Mouse (Mus musculus): ENCODE results near the gene AC131692.1. TPM values are rescaled to one million over a fixed set of nuclear protein-coding genes. Genes with fewer than 3 reads are reported as not detected.
"Not testable (repeated sequence)": the region's sequence is repeated elsewhere in the genome, so short reads cannot be mapped to it uniquely, and the experiment has no call there.

Gene AC131692.1
- polyA plus RNA-seq, 1 experiment from 2014 or later: 0.62 TPM

DNA sequence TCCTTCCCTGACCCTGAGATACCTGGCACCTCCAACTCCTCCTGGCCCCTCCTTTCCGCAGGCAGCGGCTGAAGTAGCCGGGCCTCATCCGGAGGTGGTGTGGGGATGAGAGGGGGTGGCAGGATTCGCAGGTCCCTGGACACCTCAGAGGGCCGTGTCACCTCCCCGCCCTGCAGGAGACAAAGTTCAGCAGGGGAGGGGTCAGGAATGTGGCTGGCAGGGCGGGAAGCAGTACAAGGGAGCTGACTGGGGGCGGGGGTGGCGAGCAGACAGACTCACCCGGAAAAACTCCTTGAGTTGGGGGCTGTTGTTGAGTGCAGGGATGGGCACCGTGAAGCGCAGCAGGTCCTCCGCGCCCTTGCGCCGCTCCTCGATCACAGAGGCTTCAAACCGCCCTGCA, 27.5 kb downstream of the AC131692.1 start:
- H3K27ac ChIP-seq (ENCODE audit: low read depth, low read length): no peak overlapping the region
- 37% methylated on average over 19 of the region's 19 CpGs for WGBS
- ATAC-seq (ENCODE audit: low FRiP score) (no peak), DNase-seq (ENCODE audit: low spot score) (no peak)
- no peaks in the 10 kb centered on the region for H3K9me3 ChIP-seq (ENCODE audit: control insufficient read depth, low read length)
- H3K27me3 ChIP-seq (ENCODE audit: control insufficient read depth, insufficient read depth, low read length): no peaks in the 10 kb centered on the region
- no peak overlapping the region for H3K4me2 ChIP-seq (replicated peaks; ENCODE audit: low read depth, low read length)
- H3K4me1 ChIP-seq (replicated peaks; ENCODE audit: control insufficient read depth, insufficient read depth, low read length): peaks cover 9% of the 10 kb centered on the region
- H3K36me3 ChIP-seq (ENCODE audit: control insufficient read depth, insufficient read depth, low read length): no peaks in the 10 kb centered on the region; the same call in 1 of the 2 replicates
- H3K4me3 ChIP-seq (ENCODE audit: low read depth, low read length): no peak overlapping the region
- no peak overlapping the region for H3K9ac ChIP-seq (ENCODE audit: low read depth, low read length)

DNA sequence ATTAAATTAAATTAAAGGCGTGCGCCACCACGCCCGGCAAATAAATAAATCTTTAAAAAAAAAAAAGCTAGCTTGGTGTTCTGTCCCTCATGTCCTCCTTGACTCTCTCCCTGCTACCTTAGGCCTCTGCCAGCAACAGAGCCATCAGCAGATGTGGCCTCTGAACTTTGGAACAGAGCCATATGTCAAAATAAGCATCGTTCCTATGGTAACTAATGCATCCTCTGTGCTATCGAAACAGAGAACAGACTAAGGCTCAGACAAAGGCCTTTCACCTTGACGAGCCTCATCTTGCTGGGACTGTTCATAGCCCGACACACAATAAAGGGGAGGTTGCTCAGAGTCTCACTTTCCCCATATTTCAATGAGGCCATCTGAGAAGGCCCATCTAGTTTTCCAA, 29.1 kb downstream of the AC131692.1 start:
- Histone ChIP-seq H3K9ac (ENCODE audit: low read depth, low read length) (no peak overlapping the region), H3K4me3 (ENCODE audit: low read depth, low read length) (no peak overlapping the region), H3K4me1 (replicated peaks; ENCODE audit: control insufficient read depth, insufficient read depth, low read length) (peaks cover 4% of the 10 kb centered on the region; the same call in 1 of the 2 replicates), H3K4me2 (replicated peaks; ENCODE audit: low read depth, low read length) (no peak overlapping the region), H3K36me3 (ENCODE audit: control insufficient read depth, insufficient read depth, low read length) (no peaks in the 10 kb centered on the region), H3K27ac (ENCODE audit: low read depth, low read length) (peak overlapping the region; percentile 36; the same call in 1 of the 2 replicates), H3K9me3 (ENCODE audit: control insufficient read depth, low read length) (no peaks in the 10 kb centered on the region), H3K27me3 (ENCODE audit: control insufficient read depth, insufficient read depth, low read length) (no peaks in the 10 kb centered on the region)
- no peak for ATAC-seq (ENCODE audit: low FRiP score)
- WGBS: 68% methylated on average over 8 of the region's 8 CpGs
- DNase-seq (ENCODE audit: low spot score): peak; percentile 36

DNA sequence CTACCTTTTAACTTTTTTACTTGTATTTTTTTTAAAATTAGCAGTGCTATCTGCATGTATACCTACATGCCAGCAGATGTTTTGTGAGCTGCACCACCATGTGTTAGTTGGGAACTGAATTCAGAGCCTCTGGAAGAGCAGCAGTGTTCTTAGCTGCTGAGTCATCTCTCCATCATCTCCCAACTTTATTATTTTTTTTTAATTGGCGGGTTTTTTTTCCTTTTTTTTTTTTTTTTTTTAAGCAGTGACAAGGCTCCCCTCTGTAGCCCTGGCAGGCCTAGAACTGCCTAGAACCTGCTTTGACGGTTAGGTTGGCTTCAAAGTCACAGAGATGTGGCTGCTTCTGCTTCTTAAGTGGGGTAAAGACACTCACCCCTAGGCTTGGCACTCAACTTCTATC, 30.7 kb downstream of the AC131692.1 start:
- Histone ChIP-seq H3K9me3 (ENCODE audit: control insufficient read depth, low read length) (no peaks in the 10 kb centered on the region), H3K27ac (ENCODE audit: low read depth, low read length) (no peak overlapping the region), H3K9ac (ENCODE audit: low read depth, low read length) (no peak overlapping the region), H3K27me3 (ENCODE audit: control insufficient read depth, insufficient read depth, low read length) (no peaks in the 10 kb centered on the region), H3K4me2 (replicated peaks; ENCODE audit: low read depth, low read length) (no peak overlapping the region), H3K4me3 (ENCODE audit: low read depth, low read length) (no peak overlapping the region), H3K36me3 (ENCODE audit: control insufficient read depth, insufficient read depth, low read length) (no peaks in the 10 kb centered on the region), H3K4me1 (replicated peaks; ENCODE audit: control insufficient read depth, insufficient read depth, low read length) (no peaks in the 10 kb centered on the region)
- 84% methylated on average over 2 of the region's 2 CpGs for WGBS
- ATAC-seq (ENCODE audit: low FRiP score) (no peak), DNase-seq (ENCODE audit: low spot score) (no peak)

DNA sequence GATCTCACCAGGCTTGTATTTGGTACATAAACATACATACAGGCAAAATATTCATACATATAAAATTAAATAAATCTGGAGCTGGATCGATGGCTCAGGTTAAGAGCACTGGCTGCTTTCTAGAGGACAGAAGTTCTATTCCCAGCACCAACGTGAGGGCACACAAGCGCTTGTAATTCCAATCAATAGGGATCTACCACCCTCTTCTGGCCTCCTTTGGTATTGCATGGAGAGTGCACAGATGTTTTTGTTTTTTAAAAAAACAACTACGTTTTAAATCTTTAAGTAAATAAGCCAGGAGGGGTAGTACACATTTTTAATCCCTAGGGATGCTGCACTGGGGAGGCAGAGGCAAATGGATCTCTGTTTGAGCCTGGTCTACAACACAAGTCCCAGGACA, 32.1 kb downstream of the AC131692.1 start:
- no peak overlapping the region for H3K4me2 ChIP-seq (replicated peaks; ENCODE audit: low read depth, low read length)
- no peak overlapping the region for H3K27ac ChIP-seq (ENCODE audit: low read depth, low read length)
- no peak overlapping the region for H3K9ac ChIP-seq (ENCODE audit: low read depth, low read length)
- ATAC-seq (ENCODE audit: low FRiP score): no peak
- no peaks in the 10 kb centered on the region for H3K36me3 ChIP-seq (ENCODE audit: control insufficient read depth, insufficient read depth, low read length)
- H3K9me3 ChIP-seq (ENCODE audit: control insufficient read depth, low read length): no peaks in the 10 kb centered on the region
- no peak overlapping the region for H3K4me3 ChIP-seq (ENCODE audit: low read depth, low read length)
- DNase-seq (ENCODE audit: low spot score): peak; percentile 72
- WGBS: 25% methylated on average over 4 of the region's 4 CpGs
- H3K27me3 ChIP-seq (ENCODE audit: control insufficient read depth, insufficient read depth, low read length): no peaks in the 10 kb centered on the region
- no peaks in the 10 kb centered on the region for H3K4me1 ChIP-seq (replicated peaks; ENCODE audit: control insufficient read depth, insufficient read depth, low read length)

DNA sequence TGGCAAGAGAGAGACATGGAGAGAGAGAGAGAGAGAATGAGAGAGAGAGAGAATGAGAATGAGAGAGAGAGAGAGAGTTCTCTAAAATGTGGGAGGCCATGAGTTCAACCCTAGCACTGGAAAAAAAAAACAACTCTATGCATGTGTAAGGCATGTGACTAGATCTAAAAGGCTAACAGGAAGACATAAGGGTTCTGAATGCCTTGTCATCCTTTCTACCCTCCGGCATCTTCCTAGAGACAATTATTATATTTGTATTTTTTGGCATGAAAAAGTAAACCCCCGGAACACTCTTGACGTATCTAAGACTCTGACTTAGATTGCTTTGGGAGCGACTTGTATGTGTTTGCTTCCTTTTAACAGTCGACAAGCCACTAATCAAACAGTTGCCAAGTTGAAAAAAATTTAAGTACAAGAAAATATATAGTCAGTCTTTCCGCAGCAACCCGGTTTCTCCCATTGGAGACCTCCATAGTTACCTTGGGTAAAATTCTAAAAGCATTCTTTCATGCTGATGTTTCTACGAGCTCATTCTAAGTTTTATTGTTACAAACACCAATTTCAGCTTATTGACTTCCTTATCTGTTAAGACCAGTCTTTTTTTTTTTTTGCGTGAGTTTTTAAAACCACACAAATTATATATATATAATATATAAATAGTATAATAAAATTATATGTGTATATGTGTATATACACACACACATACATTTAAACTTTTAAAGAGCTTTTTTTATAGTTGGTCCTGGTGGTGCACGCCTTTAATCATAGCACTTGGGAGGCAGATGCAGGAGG, 32.8 kb downstream of the AC131692.1 start:
- peak overlapping the region; percentile 45 for H3K4me3 ChIP-seq (ENCODE audit: low read depth, low read length)
- H3K27me3 ChIP-seq (ENCODE audit: control insufficient read depth, insufficient read depth, low read length): no peaks in the 10 kb centered on the region
- H3K4me2 ChIP-seq (replicated peaks; ENCODE audit: low read depth, low read length): peak overlapping the region; percentile 47
- WGBS: 75% methylated on average over 10 of the region's 10 CpGs
- H3K36me3 ChIP-seq (ENCODE audit: control insufficient read depth, insufficient read depth, low read length): no peaks in the 10 kb centered on the region
- DNase-seq (ENCODE audit: low spot score): no peak
- H3K4me1 ChIP-seq (replicated peaks; ENCODE audit: control insufficient read depth, insufficient read depth, low read length): no peaks in the 10 kb centered on the region
- no peak overlapping the region for H3K27ac ChIP-seq (ENCODE audit: low read depth, low read length)
- ATAC-seq (ENCODE audit: low FRiP score): no peak
- H3K9ac ChIP-seq (ENCODE audit: low read depth, low read length): no peak overlapping the region; the same call in 1 of the 2 replicates
- no peaks in the 10 kb centered on the region for H3K9me3 ChIP-seq (ENCODE audit: control insufficient read depth, low read length)

DNA sequence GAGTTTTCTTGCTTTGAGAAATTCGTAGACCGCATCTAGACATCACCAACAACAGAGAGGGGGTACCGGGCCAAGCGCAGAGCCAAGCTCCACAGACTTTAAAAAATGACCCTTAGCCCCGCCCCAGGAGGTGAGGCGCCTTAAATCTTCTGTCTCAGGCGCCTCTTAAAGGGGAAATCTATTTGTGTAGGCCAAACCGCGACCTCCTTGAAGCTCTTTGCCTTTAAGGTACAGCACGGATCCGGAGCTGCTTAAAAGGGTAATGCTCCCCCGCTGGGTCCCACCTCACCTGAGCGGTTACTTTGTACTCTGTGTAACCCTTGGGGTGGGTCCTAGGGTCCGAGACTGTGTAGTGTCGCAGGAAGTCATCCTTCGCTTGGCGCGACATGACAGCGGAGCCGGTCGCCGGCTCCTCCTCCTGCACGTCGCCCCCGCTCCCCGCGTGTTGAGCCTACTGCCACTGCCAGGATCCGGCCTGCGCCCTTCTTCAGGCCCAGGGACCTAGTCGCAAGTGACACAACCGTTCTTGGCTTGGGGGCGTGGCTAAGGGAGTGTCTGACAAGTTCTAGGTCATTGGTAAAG, 33.6 kb downstream of the AC131692.1 start, which contains the start of gene Snx15:
Snx15 (minus strand) TSS at position 545 of the 582 bp plus-strand sequence.
- Histone ChIP-seq H3K9me3 (ENCODE audit: control insufficient read depth, low read length) (no peaks in the 10 kb centered on the region), H3K4me1 (replicated peaks; ENCODE audit: control insufficient read depth, insufficient read depth, low read length) (no peaks in the 10 kb centered on the region), H3K9ac (ENCODE audit: low read depth, low read length) (peak within 1 kb of the TSS; percentile 61), H3K4me3 (ENCODE audit: low read depth, low read length) (peak within 1 kb of the TSS; percentile 45), H3K27ac (ENCODE audit: low read depth, low read length) (peak within 1 kb of the TSS; percentile 74; the same call in 1 of the 2 replicates), H3K27me3 (ENCODE audit: control insufficient read depth, insufficient read depth, low read length) (no peaks in the 10 kb centered on the region), H3K36me3 (ENCODE audit: control insufficient read depth, insufficient read depth, low read length) (no peaks in the 10 kb centered on the region), H3K4me2 (replicated peaks; ENCODE audit: low read depth, low read length) (peak within 1 kb of the TSS; percentile 47)
- DNase-seq (ENCODE audit: low spot score) (peak; percentile 92), ATAC-seq (ENCODE audit: low FRiP score) (peak; percentile 92)
- under 1% methylated on average over 32 of the region's 32 CpGs for WGBS

DNA sequence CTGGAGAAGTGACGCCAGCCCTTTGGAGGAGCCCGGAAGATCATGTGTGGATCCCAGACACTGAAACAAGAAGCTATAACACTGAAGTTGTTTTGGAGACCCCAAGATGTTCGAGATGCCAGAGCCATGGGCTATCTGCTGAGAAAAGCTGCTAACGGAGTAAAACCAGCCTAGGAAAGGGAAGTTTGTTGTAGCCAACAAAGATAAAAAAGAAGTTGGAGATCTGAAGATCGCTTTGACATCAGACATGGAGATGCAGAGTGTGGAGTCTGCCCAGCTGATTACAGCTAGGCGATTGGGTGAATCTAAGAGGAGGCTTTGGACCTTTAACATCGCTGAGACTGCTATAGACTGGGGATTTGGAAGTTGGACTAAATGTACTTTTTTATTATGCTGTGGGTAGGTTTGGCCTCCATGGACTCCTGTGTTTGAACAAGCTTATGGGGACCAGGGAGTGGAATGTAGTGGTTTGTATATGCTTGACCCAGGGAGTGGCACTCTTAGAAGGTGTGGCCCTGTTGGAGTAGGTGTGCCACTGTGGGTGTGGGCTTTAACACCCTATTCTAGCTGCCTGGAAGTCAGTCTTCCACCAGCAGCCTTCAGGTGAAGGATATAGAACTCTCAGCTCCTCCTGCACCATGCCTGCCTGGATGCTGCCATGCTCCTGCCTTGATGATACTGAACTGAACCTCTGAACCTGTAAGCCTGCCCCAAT, 36.4 kb downstream of the AC131692.1 start:
- not testable (repeated sequence) for DNase-seq (ENCODE audit: low spot score); H3K27ac ChIP-seq (ENCODE audit: low read depth, low read length); H3K4me2 ChIP-seq (replicated peaks; ENCODE audit: low read depth, low read length); H3K4me1 ChIP-seq (replicated peaks; ENCODE audit: control insufficient read depth, insufficient read depth, low read length); H3K9ac ChIP-seq (ENCODE audit: low read depth, low read length); H3K9me3 ChIP-seq (ENCODE audit: control insufficient read depth, low read length); H3K27me3 ChIP-seq (ENCODE audit: control insufficient read depth, insufficient read depth, low read length); ATAC-seq (ENCODE audit: low FRiP score); H3K36me3 ChIP-seq (ENCODE audit: control insufficient read depth, insufficient read depth, low read length); H3K4me3 ChIP-seq (ENCODE audit: low read depth, low read length)
- WGBS: 83% methylated on average over 7 of the region's 7 CpGs

DNA sequence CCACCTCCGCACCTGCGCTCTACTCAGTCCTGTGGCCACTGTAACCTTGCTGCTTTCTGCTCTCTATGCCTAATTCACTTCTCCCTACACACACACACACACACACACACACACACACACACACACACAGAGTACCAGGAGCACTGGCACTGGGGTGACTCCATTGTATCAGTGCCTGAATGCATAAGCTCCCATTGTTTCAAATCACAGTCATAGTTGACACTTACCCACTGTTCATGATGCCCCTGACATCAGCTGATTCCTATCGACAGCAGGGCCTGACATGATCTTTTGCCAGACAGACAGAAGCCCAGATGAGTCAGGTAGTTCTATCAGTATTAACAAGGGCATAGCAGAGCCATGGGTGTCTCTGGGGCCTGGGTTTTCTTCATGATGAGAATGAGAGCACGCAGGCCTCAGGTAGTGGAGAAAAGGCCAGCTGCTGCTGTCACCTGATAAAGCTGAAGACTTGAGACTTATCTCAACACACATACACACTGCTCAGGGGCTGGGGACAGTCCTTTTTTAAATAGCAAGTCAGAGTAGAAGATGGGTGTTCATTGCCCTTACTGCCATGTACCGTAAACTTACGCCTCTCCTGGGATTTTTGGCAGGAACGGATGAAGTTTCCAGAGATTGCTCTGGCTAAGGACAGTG, 38.1 kb downstream of the AC131692.1 start:
- H3K27ac ChIP-seq (ENCODE audit: low read depth, low read length): no peak overlapping the region
- no peaks in the 10 kb centered on the region for H3K27me3 ChIP-seq (ENCODE audit: control insufficient read depth, insufficient read depth, low read length)
- H3K9me3 ChIP-seq (ENCODE audit: control insufficient read depth, low read length): no peaks in the 10 kb centered on the region
- no peaks in the 10 kb centered on the region for H3K36me3 ChIP-seq (ENCODE audit: control insufficient read depth, insufficient read depth, low read length)
- no peak overlapping the region for H3K9ac ChIP-seq (ENCODE audit: low read depth, low read length)
- H3K4me3 ChIP-seq (ENCODE audit: low read depth, low read length): no peak overlapping the region
- WGBS: 87% methylated on average over 7 of the region's 7 CpGs
- H3K4me2 ChIP-seq (replicated peaks; ENCODE audit: low read depth, low read length): no peak overlapping the region; the same call in 1 of the 2 replicates
- ATAC-seq (ENCODE audit: low FRiP score) (no peak), DNase-seq (ENCODE audit: low spot score) (no peak)
- H3K4me1 ChIP-seq (replicated peaks; ENCODE audit: control insufficient read depth, insufficient read depth, low read length): no peaks in the 10 kb centered on the region

All from hindbrain, embryonic 11.5 days (tissue).